Mouse (Mus musculus) spleen, adult 12 weeks (tissue): ENCODE data around the gene Cdkn1c.

ENCODE experiments used
- DNase-seq: peaks from one replicate; pipeline ENCODE4 v3.0.0; 2022; ENCODE audit warnings: low spot score

The Cdkn1c gene

DNA sequence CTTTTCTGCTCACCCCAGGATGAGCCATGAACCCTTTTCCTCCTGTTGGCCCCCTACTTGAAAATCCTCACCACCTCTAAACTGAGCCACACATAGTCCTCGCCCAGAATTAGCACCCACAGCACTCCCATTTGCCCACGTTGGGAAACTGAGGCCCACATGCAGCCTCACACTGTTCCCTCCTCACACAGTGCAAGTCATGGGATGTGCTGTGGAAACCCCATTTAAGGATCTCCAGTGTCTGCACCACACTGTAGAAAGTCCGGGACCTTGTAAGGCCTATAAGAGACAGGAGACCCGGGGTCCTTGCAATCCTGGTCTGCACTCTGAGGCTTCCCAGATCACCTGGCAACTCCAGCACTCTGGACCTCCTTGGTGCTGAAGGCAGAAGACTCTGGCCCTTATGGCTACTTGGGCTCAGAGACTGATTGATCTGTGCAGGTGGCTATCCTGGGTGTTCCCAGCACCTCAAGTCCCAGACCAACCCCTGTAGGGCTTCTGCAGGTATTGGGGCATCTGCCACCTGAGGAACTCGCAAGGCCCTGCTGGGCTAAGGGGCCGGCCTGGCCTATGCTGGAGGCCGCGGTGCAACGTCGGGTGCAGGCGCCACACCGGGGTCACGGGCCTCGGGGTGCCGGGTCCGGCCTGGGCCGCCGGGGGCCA is 23.5 kb downstream of the Cdkn1c start:
- no peak for DNase-seq

DNA sequence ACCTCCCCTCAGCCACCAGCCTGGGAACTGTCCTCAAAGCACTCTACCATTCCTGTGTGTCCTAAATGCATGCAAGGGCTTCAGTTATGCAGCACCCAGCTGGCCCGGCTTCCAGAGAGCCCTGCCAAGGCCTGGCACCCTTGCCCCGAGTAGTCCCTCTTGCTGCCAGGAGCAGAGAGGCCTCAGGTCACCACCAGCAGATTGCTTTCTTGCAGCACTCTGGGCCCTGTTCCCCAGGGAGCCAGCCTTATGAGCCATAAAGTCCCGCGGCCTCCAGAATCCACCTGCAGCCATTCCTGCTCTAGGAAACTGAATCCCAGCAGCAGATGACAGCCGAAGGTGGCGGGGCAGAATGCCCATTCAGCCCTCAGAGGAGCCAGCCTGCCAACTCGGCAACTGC is 27.5 kb downstream of the Cdkn1c start:
- DNase-seq = no peak

DNA sequence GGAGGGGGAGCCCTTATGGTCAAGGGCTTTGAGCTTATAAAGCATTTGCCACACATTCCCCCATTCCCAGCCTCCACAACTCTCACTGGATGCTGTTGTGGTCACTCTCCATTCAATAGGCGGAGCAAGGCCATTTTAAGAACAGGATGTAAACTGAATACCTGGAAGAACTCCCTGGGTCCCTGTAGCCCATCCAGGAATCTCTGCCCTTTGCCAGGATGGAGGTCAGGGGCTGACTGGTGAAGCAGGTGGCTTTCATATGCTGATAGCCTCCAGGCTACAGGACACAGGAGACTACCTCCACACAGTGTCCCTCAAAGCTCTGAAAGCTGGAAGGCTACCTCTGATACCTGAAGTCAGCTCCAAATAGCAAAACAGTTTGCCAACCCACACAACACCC is 28.2 kb downstream of the Cdkn1c start:
- no peak for DNase-seq

DNA sequence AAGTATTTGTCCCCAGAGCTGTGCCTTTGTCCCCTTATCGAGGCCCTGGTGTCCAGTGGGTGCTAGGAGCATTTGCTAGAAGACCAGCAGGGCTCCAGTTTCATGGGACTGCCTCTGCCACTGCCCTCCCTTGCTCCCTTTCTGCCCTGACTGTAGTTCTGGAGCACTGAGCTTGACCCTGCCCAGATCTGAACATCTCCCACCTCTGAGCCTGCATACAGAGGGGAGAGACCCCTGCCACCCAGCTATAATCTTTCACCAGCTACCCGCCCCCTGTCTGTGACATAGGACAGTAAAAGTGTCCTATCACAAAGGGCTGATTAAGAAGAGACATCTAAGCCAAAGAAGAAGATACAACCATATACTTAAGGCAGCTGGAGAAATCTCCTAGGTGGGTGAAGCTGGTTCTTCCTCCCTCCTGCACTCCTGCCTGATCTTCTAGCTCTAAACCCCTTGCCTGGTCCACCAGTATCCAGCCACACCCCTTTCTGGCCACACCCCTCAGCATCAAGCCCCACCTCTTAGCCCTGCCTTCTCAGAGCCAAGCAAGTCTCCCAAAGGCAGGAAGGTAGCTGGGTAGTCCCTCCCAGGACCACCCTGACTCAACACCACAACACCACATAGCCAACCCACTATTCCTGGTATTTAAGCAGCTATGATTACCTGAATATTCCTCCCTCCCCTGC is 31.9 kb downstream of the Cdkn1c start:
- no peak for DNase-seq

GRCm38 (mm10) chr7:143428142-143428813 is 32.6 kb downstream of the Cdkn1c start:
- no peak for DNase-seq

GRCm38 (mm10) chr7:143419585-143420160 is 41.2 kb downstream of the Cdkn1c start:
- no peak for DNase-seq

- DNase-seq = no peak
Observed at GRCm38 (mm10) chr7:143417875-143418274, 43.0 kb downstream of the Cdkn1c start.

DNA sequence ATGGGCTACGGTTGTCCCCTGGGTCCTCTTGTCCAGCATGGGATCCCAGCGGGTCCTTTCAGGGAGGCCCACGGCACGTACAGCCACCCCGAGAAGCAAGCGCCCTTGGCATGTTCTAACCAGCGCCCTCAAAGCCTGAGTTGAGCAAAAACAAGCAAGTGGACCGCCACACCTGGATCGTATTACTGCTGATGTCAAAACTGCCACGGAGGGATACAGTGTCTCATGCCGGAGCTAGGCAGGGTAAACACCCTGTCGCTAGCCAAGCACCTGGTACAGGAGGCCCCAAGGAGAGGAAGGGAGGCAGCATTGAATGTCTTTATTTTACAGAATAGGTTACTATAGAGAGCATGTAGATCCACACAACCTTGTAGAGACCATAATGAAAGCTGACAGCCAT is 44.4 kb downstream of the Cdkn1c start:
- no peak for DNase-seq

DNA sequence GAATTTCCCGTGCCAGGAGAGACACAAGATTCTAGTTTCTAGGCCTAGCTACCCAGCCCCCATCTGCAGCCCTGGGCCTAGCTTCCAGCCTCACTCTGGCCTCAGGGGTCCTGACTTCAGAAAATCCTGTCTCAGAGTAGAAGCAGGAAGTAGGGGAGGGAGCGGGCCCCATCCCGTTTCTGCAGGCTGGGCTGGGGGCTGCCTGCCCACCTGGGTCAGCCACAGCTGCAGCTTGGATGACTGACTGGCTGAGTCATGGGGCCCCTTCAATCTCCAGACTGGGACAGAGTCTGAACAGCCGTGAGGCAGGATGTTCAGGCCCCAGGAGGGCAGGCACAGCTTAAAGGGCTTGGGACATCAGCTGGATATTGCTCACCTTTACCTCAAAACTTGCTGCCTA is 45.8 kb downstream of the Cdkn1c start:
- no peak for DNase-seq

DNA sequence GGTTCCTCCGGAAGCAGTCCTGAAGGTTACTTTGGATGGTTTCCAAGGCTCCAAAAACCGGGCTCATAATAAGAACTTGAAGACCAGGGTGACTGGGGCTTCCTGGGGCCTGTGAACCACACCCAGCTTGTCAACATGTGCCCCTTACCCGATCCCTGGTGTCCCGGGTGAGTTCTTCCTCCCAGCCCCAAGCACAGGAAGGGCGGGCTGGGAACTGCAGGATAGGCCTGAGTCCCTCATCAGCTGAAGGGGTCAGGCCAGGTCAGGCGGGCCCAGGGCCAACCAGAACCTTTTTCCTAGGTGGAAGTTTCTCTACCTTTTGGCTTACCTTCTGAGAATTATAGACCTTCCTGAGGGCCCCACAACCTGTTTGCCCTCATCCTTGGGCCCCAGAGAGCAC is 48.2 kb downstream of the Cdkn1c start:
- no peak for DNase-seq

DNA sequence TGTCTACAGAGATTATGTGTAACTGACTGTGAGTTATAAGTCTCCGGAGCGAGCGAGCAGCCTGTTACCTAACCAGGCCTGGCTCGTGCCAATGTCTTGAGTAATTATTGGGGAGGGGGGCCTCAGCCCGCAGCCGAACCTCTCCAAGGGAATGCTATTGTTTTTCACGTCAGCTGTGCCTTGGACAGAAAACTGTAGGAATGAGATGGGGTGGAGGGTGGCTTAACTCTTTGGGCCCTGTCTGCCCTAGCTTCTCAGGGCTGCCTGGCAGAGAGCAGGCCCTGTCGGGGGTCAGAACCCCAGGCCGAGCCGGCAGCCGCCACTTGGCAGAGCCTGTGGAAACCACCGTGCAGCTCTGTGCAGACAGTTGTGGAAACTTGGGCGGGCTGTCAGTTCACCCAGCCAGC is 52.2 kb downstream of the Cdkn1c start:
- no peak for DNase-seq
